Mouse (Mus musculus) right cerebral cortex, postnatal 4 days (tissue): ENCODE results near the gene Kctd4.
A peak's percentile ranks its signal among the peaks of the same experiment; 100 is the strongest.
"Not testable (repeated sequence)": the region's sequence is repeated elsewhere in the genome, so short reads cannot be mapped to it uniquely, and the experiment has no call there.

ENCODE experiments used
- DNase-seq: peaks from one replicate; pipeline ENCODE4 v3.0.0-alpha.2; 2022

Kctd4 gene

DNA sequence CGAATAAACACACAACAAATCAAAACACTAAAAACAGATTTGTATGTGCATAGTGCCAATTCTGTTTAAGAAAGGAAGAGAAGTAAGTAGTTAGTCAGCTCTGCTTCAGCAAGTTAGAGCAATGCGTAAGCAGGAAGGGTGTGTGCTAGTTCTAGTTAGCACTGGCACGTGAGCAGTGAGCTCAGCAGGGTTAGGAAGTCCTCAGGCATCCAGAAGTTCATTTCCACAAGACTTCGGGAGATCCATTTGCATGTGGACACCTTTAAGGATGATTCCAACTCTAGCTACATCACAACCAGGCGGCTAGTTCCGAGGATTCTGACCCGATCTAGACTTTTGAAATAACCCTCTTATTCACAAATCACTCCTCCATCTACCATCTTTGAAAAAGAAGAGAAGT, at the start of gene Kctd4:
Gene Kctd4 (plus strand): TSS at position 244 of the 400 bp plus-strand sequence.
- DNase-seq: no peak

DNA sequence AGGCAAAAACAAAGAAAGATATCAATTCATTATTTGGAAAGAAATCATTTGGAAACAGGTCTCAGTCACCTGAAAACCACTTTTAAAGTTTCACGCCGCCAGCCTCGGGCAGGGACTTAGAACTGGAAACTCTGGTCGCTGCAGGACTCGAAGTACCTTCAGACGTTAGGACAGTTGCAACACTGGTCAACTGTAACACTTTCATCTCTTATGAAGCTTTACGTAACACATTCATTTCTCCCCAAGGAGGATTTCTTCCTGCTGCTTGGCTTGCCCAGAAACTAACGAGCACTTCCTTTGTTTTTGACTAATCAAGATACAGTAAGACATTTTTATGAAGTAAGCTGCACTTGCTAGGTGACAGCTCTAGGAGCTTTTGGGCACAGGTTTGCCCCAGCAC, 47.9 kb upstream of the Kctd4 start:
- no peak for DNase-seq

DNA sequence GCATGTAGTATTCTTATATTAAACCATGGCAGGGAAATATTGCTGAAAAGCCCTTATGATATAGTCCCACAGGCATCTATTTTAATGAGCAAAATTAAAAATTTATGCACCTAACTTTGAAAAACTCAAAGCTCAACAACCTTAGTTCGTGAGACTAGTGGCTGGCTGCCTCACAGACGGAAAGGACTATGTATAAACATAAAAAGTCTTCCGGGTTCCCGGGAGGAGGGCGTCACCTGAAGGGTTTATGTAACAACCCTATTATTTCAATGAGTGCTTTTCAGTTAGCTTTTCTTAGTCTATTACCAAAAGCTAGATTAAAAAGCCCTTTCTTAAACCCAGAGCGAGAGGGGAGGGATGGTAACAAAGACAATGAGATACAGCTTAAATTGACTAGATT, 42.8 kb upstream of the Kctd4 start:
- DNase-seq: no peak

DNA sequence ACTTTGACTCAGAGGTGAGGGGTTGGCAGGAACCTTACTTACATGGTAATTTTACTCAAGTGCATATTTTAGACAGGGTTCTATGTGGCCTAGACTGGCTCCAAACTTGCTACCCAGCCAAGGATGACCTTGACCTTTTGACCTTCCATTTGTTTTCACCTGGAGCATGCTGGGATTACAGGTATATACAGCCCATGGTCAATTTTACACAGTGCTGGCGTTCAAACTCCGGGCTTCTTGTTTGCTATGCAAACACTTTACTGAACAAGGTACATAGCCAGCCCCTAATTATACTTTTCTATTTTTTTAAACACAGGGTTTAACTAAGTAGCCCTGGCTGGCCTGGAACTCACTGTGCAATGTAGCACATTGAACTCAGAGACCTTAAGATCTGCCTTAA, 42.1 kb upstream of the Kctd4 start:
- DNase-seq: no peak

DNA sequence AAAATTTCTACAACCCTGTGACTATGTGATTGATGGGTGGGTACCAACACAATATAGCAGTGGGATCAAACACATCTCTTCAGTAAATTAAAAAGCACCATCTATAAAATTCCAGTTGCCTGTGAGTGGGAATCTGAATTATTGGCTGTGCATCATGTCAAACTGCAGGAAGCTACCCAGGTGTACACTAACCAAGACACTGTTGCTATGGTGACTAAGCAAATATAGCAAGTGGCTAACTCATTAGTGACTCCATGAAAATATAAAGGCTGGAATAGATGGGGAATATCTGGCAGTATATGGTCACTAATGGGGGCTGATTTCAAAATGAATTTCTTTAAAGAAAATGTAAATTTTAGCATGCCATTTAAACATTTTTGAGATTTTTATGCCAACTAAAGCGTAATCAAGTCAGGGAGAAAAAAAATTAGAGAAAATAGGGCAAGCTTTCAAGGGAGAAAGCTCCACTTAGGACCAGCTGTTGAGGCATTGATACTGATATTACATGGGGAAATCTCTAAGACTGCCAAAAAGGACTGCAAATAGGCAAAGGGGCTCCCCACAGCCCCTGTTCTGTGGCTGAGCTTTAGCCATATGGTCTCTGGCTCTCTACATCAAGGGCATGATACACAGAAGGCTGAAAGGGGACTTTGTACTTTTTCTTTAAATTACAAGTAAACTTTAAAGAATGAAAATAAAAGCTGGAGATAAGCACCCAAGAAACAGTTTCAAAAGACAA, 31.3 kb upstream of the Kctd4 start:
- no peak for DNase-seq

DNA sequence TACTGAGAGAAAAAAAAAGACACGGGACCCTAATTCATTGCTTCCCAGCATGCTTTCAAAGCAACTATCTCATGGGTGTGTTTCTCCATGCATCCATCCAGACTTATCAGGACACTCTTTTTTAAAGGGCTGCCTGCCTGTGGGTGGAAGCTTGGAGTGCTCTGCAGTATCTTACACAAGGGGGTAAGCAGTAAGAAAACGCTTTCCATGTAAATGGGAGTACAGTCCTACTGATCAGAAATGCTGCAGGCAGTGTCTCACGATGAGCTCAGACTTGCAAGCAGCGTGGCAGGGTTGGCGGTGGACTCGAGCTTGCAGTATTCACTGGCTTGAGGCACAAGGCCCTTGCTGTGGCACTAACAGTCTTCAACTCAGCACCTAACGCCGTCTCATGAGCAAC, 25.1 kb upstream of the Kctd4 start:
- DNase-seq: not testable (repeated sequence)

DNA sequence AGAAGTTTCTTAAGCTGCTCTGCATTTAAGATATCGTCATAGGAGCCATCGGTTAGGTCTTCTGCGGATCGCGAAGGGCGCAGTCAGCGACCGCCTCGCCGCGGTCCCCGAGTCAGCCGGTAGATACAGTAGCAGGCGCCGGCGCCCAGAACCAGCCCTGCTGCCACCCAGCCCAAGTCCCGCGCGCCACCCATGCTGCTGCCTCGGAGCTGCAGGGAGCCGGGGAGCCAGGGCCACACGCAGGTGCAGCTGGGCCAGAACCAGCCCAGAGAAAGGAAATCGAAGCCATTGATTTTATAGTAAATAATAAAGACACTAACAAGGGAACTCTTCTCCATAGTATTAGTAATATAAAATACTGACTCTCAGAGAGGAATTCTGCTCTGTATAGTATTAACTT, 23.5 kb upstream of the Kctd4 start:
- no peak for DNase-seq

DNA sequence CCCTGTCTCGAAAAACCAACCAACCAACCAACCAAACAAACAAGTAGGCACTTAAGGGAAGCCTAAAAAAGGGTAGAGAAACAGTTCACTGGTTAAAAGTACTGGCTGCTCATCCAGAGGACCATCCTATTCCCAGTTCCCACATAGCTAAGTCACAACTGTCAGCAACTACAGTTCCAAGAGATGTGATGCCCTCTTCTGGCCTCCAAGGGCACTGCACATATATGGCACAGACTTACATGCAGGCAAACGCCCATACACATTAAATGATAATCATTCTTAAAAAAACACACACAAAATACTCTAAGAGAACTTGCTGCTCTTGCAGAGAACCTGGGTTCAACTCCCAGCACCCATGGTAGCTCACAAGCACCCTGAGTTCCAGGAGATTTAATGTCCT, 20.4 kb upstream of the Kctd4 start:
- no peak for DNase-seq

DNA sequence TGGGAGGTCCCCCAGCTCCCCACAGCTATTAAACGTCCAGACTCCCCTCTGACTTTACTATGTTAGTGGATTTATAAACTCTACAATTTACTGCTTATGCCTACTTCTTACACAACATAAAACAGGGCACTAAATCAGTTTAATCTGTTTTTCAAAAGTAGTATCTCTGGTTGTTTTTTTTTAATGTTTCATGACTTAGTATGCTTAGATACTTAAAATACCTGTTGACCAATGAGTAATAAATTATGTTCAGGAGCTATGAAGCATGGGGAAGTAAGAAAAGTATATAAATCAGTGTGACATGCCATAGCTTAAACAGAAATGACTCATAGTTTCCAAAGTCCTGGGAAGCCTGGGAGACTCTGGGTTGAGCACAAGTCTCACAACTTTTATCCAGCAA, 17.1 kb upstream of the Kctd4 start:
- DNase-seq: no peak

DNA sequence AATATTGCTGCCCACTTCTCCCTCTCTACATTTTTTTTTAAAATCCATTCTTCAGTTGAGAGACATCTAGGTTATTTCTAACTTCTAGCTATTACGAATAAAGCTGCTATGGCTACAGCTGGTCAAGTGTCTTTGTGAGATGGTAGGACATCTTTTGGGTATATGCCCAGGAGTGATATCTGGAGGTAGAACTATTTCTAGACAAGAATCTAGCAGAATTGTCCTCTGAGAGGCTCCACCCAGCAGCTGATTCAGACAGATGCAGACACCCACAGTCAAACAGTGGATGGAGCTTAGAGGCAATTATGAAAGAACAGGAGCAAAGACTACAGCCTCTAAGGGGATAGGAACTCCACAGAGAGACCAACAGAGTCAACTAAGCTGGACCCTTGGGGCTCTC, 13.3 kb upstream of the Kctd4 start:
- DNase-seq: no peak

DNA sequence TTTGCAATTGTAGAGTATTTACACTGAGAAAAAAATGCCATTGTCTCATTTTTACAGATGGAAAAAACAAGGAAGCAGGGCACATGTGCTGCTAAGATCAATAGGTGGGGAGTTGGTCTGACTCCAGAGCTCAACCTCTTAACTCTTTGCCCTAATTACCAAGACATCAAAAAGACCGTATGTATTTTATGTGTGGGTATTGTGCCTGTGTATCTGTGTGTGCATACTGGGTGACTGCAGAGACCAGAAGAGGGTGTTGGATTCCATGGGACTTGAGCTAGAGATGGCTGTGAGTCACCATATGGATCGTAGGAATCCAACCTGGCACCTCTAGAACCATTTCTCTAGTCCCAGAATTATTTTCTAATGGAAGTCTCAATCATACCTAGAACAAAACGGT, 12.4 kb upstream of the Kctd4 start:
- DNase-seq: no peak

DNA sequence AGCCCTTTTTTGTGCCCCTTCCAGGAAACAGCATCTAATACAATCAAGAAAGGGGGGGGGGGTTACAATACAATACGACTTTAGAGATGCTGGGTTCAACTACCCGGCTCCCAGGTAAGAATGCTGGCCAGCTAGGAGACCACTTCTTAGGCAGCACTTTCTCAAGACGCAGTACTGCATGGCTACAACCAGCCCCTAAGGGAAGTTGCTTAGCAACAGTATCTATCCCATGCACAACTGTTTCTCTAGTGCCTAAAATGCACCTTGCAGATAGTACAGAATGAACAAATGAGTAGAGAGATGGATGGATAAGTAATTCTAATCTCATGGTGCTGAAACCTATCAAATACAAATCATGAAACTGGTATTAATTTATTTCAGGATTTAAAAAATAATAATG, 7.1 kb upstream of the Kctd4 start:
- DNase-seq: no peak

DNA sequence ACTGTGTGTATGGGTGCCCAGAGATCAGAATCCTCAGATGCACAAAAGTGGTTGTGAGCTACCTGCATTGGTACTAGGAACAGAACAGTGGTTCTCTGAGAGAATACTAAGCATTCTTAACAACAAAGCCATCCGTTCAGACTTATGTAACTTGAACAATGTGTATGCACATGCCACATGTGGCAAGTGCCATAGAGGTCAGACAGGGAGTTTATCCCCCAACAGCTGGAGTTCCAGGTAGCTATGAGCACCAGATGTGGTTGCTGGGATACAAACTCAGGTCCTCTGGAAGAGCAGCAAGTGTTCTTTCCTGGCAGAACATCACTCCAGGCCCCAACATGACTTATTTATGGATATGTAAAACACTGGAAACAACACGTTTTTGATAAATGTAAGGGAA, 1.8 kb upstream of the Kctd4 start:
- no peak for DNase-seq

DNA sequence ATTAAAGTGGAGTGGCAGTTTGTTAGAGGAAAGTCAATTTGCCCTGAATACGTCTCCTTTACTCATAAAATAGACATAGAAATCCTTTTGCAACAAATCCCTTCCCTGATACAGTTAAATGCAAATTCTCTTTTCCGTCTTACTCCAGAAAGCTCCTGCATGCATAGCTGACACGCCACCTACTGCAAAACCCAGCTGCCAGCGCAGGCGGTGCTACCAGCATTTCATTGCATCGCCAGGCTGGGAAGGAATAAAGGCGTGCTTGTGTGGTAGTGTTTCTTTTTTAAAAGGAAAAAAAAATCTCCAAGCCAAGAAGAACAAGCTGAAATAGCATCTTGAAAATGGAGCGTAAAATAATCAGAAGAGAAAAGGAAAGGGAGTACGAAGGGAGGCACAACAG, 7.4 kb downstream of the Kctd4 start:
- peak; percentile 70 for DNase-seq

DNA sequence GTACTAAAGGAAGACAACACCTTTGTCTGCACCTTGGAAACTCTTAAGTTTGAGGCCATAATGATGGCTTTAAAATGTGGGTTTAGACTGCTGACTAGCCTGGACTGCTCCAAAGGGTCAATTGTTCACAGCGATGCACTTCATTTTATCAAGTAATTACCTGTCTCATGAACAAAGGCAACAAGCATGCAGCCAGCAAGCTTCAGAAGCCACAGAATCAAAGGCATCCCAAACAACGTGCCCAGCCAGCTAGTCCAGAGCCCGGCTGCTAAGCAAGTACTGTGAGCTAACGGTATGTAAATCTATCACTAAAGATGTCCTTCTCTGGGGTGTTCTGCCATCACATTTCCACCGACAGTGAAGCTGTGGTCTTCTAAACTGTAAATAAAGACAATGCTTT, 8.4 kb downstream of the Kctd4 start:
- peak; percentile 25 for DNase-seq

DNA sequence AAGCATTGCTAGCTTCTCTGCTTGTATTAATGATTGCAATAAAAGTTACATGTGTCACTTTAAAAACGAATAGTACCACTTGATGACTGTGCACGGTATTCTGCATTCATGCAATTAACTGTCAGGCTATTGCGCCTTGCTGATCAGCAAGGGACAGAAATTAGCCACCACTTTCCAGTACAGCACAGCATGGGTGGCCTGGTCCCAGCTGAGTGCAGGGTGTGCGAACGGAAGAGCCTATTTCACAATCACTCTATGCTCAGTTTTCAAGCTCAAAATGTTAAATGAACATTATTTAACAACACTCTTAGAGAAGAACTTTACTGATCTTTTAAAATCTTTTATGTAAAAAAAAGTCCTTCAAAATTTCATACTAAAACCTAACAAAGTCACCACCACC, 9.2 kb downstream of the Kctd4 start:
- no peak for DNase-seq

DNA sequence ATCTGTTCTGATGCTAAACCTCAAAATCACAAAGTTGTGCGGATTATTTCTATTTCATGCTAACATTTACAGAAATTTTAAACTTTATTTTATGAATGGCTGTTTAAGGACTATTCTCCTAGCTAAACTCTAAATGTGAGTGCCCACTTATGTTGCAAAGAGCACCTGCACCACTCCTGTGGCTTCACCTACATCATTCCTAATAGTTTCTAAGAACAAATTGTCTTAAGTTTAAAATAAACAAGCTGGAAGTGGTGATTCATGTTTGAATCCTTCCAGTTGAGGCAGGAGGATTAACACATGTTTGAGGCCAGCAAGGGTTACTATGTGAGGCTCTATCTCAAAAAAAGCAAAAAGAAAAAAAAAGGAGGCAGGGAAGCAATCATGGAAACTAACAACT, 9.6 kb downstream of the Kctd4 start:
- no peak for DNase-seq

DNA sequence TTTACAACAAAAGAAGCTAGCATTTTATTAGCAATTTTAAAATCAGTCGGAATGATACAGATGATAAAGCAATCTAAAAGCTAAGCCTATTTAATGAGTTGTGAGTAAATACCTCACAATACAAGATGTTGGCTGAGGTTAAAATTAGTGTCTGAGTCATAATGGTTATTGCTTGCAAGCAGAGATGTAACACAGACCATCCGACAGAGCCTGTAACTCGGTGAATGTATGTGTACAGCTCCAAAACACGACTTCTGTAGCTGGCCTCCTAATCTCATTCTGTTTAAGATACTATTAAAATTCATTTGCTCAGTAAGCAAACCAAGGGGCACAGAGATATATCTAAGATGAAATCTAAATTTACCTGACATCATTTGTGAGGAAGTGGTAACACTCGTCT, 12.5 kb downstream of the Kctd4 start:
- DNase-seq: no peak

DNA sequence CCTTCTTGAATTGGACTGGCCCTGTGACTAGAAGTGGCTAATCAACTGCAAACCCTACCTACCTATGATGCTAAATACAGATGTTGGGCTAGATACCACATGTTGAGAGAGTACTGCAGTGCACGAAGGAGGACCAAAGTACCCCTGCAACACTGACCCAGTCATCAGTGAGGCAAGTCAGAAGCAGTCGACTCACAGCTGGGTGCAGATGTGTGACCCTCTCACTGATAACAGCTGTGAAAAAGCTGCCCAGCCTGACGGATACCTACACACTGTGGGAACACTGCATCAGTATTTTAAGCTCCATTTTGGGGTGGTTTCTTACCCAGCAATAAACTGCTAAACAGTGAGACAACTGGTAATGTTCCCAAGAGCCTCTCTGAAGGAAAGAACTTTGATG, 21.3 kb downstream of the Kctd4 start:
- DNase-seq: no peak

DNA sequence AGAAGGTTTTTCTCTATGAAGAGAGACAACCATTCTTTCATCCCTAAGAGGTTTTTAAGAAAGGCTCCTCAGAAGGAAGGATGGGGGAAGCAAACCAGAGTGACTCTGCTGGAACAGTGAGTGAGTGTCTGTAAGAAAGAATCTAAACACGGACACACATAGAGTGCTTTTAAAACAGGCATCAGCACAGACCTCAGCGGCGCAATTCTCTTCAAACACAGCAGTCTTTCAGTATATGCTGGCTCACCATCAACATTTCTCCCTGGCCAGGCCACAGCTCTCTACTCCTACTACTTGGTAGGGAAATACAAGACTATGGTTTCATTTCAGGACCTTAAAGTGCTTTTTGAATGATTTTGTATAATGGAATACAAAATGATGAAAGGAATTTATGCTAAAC, 26.4 kb downstream of the Kctd4 start:
- no peak for DNase-seq

DNA sequence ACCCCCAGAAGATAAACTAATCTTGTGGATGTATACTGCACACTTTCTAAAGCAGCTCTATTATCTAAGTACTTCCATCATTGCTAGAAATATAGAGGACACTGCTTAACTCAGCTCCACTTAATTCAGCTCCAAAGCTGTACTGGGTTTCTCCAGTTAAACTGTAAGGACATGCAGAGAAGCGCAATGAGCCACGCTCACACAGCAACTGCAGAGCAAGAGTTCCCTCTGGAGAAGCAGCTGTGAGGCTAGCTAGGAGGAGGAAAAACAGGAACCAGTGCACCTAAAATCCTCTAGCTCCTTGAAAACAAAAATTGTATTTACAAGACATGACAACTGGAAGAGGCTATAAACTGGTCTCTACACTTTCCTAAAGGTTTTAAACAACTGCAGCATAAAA, 29.1 kb downstream of the Kctd4 start:
- no peak for DNase-seq

DNA sequence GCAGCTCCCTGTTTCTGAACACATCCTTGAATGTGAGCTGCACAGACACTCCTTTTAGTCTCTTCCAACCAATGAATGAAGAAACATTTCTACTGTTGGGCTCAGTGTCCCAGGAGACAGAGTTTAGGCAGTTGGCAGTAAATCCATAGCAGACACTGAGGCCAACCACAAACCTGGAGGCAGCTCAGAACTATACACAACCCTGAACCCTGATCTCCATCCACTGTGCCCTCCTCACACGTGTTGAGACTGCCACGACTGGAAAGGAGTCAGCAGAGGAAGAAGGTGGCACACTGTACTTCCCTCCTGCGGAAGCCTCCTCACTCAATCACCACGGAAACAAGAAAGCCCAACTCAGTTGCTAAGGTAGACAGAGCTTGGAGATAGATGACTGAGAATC, 30.3 kb downstream of the Kctd4 start:
- no peak for DNase-seq

DNA sequence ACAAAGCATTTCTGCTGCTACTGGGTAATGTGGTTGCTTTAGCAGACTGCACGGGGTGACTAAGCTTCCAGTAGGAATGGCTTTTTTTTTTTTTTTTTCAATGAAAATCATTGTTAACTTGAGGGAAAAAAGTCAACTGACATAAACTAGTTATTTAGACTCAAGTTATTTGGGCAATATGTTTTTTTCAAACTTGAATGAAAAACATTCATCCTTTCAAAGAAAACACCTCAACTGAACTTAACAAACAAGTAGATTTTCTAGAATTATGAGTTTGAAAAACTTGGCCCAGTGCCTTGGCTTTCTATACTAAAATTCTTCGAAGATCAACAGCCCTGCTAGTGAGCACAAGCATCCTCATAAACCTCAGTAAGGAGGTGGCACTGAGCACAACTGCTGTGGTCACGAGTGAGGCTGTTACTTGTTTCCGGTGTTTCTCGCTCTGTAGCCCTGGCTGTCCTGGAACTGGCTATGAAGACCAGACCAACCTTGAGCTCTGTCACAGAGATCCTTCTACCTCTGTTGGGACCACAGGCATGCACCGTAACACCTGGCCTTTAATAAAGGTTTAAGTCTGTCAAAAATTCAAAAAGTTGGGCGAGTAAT, 32.2 kb downstream of the Kctd4 start:
- no peak for DNase-seq

DNA sequence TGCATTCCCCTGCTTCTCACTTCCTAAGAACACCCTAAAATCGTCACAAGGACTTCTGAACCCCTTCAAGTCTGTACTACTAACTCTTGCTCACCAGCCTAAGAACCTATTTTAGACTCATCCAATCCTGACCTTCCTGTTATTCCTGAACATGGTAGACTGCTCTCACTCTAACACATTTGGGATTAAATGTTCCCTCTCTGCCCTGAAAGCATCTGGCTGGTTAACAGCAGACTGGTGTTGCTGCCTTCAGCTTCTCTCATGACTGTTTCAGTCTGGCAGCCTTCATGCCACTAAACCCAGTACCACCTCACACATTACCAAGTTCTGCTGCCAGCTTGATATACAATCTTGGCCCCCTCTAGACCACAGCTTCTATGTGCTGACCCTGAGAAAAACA, 34.4 kb downstream of the Kctd4 start:
- no peak for DNase-seq

DNA sequence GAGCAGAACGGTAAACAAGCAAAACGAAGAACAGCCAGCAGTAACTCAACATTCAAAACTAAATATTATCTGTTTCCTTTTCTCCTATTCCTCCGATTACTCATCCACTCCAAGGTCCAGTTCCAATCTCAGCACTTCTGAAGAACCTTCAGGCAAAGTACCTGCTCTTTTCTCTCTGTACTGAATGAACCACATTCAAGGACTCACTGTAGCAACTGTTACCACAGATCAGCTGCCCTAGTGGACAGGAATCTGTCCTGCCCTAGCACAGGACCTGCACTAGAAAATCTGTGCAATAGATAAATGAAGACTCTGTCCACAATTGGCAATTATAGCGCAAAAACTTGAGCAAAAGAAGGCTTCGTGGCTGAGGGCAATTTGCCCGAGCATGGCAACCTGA, 36.1 kb downstream of the Kctd4 start:
- DNase-seq: no peak
